In the genomic region with DNA sequence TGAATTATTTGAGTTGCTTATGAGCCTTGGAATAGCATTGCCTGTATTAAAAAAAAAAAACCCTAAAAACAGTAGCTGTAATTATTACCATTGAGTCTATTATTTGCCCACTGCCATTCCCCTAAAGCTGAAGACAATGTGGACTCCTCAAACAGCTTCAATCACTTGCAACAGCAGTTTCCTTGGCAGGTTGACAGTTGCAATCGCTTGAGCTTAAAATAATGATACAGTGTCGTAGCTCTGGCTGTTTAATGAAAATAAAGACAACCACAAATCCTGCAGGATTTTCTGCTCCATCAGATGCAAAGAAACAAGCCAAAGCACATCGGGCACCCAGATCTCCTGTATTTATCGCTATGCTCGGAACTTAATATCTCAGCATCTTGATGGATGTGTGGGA, we compare ENCODE assay signal across 25 mouse cellular contexts.
A peak's percentile ranks its signal among the peaks of the same experiment; 100 is the strongest.
DNase-seq lines count a peak whose midpoint lies in the region; ATAC-seq and TF ChIP-seq lines count a peak whose summit lies in the region.
"Had no signal": no experiment of that assay in that cellular context is flagged by ENCODE, and none has a peak within 500 bp of the region (broad histone marks: within the 10 kb centered on the region; RNA-seq: fewer than 3 reads in every experiment).

No protein-coding gene starts in this region.

- peaks cover 5% of the 10 kb centered on the region; the same call in 1 of the 2 replicates for H3K4me1 ChIP-seq in forebrain, embryonic 14.5 days (ENCODE audit: control insufficient read depth, insufficient read depth, low read length)
- H3K4me1 ChIP-seq in forebrain, embryonic 12.5 days = no peaks in the 10 kb centered on the region
- H3K4me1 ChIP-seq in kidney, postnatal 0 days (replicated peaks; ENCODE audit: insufficient read depth, low read length) = no peaks in the 10 kb centered on the region
- H3K4me1 ChIP-seq: heart, embryonic 12.5 days; hindbrain, embryonic 13.5 days; intestine, embryonic 15.5 days had no signal

- H3K36me3 ChIP-seq in forebrain, embryonic 14.5 days (ENCODE audit: control insufficient read depth, insufficient read depth, low read length) = no peaks in the 10 kb centered on the region
- no peaks in the 10 kb centered on the region for H3K36me3 ChIP-seq in forebrain, embryonic 12.5 days (replicated peaks)
- H3K36me3 ChIP-seq in kidney, postnatal 0 days (ENCODE audit: insufficient read depth, low read length) = no peaks in the 10 kb centered on the region
- H3K36me3 ChIP-seq: heart, embryonic 12.5 days; hindbrain, embryonic 13.5 days; intestine, embryonic 15.5 days had no signal

- DNase-seq in forebrain, embryonic 14.5 days (ENCODE audit: low spot score) = peak; percentile 62
- peak; percentile 15 for DNase-seq in kidney, postnatal 0 days (ENCODE audit: low spot score)
- no peak for DNase-seq in kidney, adult 18-20 months
- peak; percentile 23 for DNase-seq in Muller cell, postnatal 12 days (ENCODE audit: inconsistent ontology term)
- DNase-seq in brain, adult 2 months (ENCODE audit: low read depth, low spot score) = peak; percentile 29
- DNase-seq in frontal cortex, postnatal 25 days (ENCODE audit: low spot score in 2 of 2) = no peak
- DNase-seq: adrenal gland, adult 8-10 months; cerebellum, adult 11-12 months; heart, adult 2 months; heart, postnatal 4 days; kidney, adult 9 months; kidney, postnatal 14 days; layer of hippocampus, adult 9-11 months; liver; lung, adult 2 months; lung, postnatal 10 days; thymus, adult 2 months; thymus, postnatal 36 days had no signal

- H3K27me3 ChIP-seq in forebrain, embryonic 14.5 days (replicated peaks; ENCODE audit: control insufficient read depth, insufficient read depth, low read length) = no peaks in the 10 kb centered on the region
- no peaks in the 10 kb centered on the region for H3K27me3 ChIP-seq in forebrain, embryonic 12.5 days
- H3K27me3 ChIP-seq in kidney, postnatal 0 days (ENCODE audit: insufficient read depth, low read length) = no peaks in the 10 kb centered on the region
- H3K27me3 ChIP-seq: heart, embryonic 12.5 days; hindbrain, embryonic 13.5 days; intestine, embryonic 15.5 days had no signal

- no peak overlapping the region for H3K27ac ChIP-seq in forebrain, embryonic 14.5 days (ENCODE audit: low read depth, low read length)
- no peak overlapping the region for H3K27ac ChIP-seq in forebrain, embryonic 12.5 days
- H3K27ac ChIP-seq in kidney, postnatal 0 days = no peak overlapping the region
- H3K27ac ChIP-seq: heart, adult 2 months; hindbrain, embryonic 13.5 days; intestine, embryonic 15.5 days; liver, embryonic 14.5 days; stomach, postnatal 0 days had no signal

- WGBS in forebrain, embryonic 14.5 days = 25% methylated on average over 5 of the region's 5 CpGs
- WGBS in forebrain, embryonic 12.5 days = 71% methylated on average over 5 of the region's 5 CpGs
- 42% methylated on average over 5 of the region's 5 CpGs for WGBS in kidney, postnatal 0 days

- TF ChIP-seq CTCF in kidney, postnatal 0 days (IDR thresholded peaks at IDR 0.05; ENCODE audit: low read depth) = no peak

- H3K4me3 ChIP-seq in forebrain, embryonic 14.5 days (ENCODE audit: low read depth, low read length) = no peak overlapping the region
- no peak overlapping the region for H3K4me3 ChIP-seq in forebrain, embryonic 12.5 days (replicated peaks)
- H3K4me3 ChIP-seq in kidney, postnatal 0 days (replicated peaks; ENCODE audit: low read depth, low read length) = no peak overlapping the region
- H3K4me3 ChIP-seq: heart, adult 2 months; heart, embryonic 12.5 days; hindbrain, embryonic 13.5 days; intestine, embryonic 15.5 days had no signal

- no peak overlapping the region for H3K9ac ChIP-seq in forebrain, embryonic 14.5 days (ENCODE audit: low read length)
- H3K9ac ChIP-seq in forebrain, embryonic 12.5 days = no peak overlapping the region
- no peak overlapping the region for H3K9ac ChIP-seq in kidney, postnatal 0 days (ENCODE audit: low read depth, low read length)
- H3K9ac ChIP-seq: heart, embryonic 12.5 days; hindbrain, embryonic 13.5 days; intestine, embryonic 15.5 days; liver, embryonic 14.5 days had no signal

- no peak for ATAC-seq in forebrain, embryonic 14.5 days
- no peak for ATAC-seq in forebrain, embryonic 12.5 days (ENCODE audit: low FRiP score)
- no peak for ATAC-seq in kidney, postnatal 0 days (replicated peaks; ENCODE audit: low FRiP score, low read depth)
- ATAC-seq: CD4-positive, CD25-positive, alpha-beta regulatory T cell, adult 4 months; intestine, embryonic 15.5 days had no signal

- no peaks in the 10 kb centered on the region for H3K9me3 ChIP-seq in forebrain, embryonic 14.5 days (replicated peaks; ENCODE audit: control insufficient read depth, low read length)
- no peaks in the 10 kb centered on the region for H3K9me3 ChIP-seq in forebrain, embryonic 12.5 days
- no peaks in the 10 kb centered on the region for H3K9me3 ChIP-seq in kidney, postnatal 0 days (replicated peaks; ENCODE audit: low read length)
- H3K9me3 ChIP-seq: heart, embryonic 12.5 days; hindbrain, embryonic 13.5 days; intestine, embryonic 15.5 days had no signal

- no peak overlapping the region for H3K4me2 ChIP-seq in forebrain, embryonic 14.5 days (ENCODE audit: low read length)
- H3K4me2 ChIP-seq in forebrain, embryonic 12.5 days = no peak overlapping the region
- no peak overlapping the region for H3K4me2 ChIP-seq in kidney, postnatal 0 days (ENCODE audit: low read length)
- H3K4me2 ChIP-seq: heart, embryonic 12.5 days; hindbrain, embryonic 13.5 days; intestine, embryonic 15.5 days had no signal

Comparison
In these comparisons a context has a peak if more than half of its experiments do, and no peak if none do; other contexts are left out.
1. DNase-seq: peak in forebrain, embryonic 14.5 days (single experiment), kidney, postnatal 0 days (single experiment), Muller cell, postnatal 12 days (single experiment) and brain, adult 2 months (single experiment); none in kidney, adult 18-20 months (single experiment) and frontal cortex, postnatal 25 days (0 of 2).